Mouse (Mus musculus) stomach, embryonic 14.5 days (tissue): Measurements from ENCODE around the gene Sdad1. TPM values are rescaled to one million over a fixed set of nuclear protein-coding genes. Genes with fewer than 3 reads are reported as not detected.
A peak's percentile ranks its signal among the peaks of the same experiment; 100 is the strongest.
"Not testable (repeated sequence)": the region's sequence is repeated elsewhere in the genome, so short reads cannot be mapped to it uniquely, and the experiment has no call there.

ENCODE experiments used
- ATAC-seq: fragments of 200-750 bp; cut with Nextera tagmentation; 2 replicates; pipeline ENCODE4 v1.8.0; 2017; ENCODE audit warnings: low read depth, moderate TSS enrichment; ENCODE audit not compliant: insufficient number of reproducible peaks, insufficient read depth, low FRiP score
- H3K27ac ChIP-seq: fragments of 300-500 bp; sonication (generic); 2 replicates; pipeline ENCODE4 v1.5.1; 2014; ENCODE audit warnings: mild to moderate bottlenecking, low read length, moderate library complexity, mixed read lengths
- H3K27me3 ChIP-seq: fragments of 300-500 bp; sonication (generic); 2 replicates; pipeline ENCODE4 v1.6.1; 2014; ENCODE audit warnings: low read length, control low read depth, mixed read lengths; ENCODE audit not compliant: control insufficient read depth, insufficient read depth
- H3K36me3 ChIP-seq: fragments of 300-500 bp; sonication (generic); 2 replicates; pipeline ENCODE4 v1.6.1; 2014; ENCODE audit warnings: mild to moderate bottlenecking, control low read depth, low read length, moderate library complexity, mixed read lengths; ENCODE audit not compliant: control insufficient read depth, insufficient read depth
- H3K4me1 ChIP-seq: fragments of 300-500 bp; sonication (generic); 2 replicates; pipeline ENCODE4 v1.6.1; 2014; ENCODE audit warnings: low read length, control low read depth, mixed read lengths; ENCODE audit not compliant: control insufficient read depth, insufficient read depth
- H3K4me2 ChIP-seq: fragments of 300-500 bp; sonication (generic); replicated peaks from 2 replicates; pipeline ENCODE4 v1.6.1; 2014; ENCODE audit warnings: low read depth, low read length, control low read depth
- H3K4me3 ChIP-seq: fragments of 300-500 bp; sonication (generic); 2 replicates; pipeline ENCODE4 v1.5.1; 2014; ENCODE audit warnings: low read depth, low read length, control low read depth
- H3K9ac ChIP-seq: fragments of 300-500 bp; sonication (generic); replicated peaks from 2 replicates; pipeline ENCODE4 v1.6.1; 2014; ENCODE audit warnings: low read depth, mild to moderate bottlenecking, control low read depth, low read length, moderate library complexity, mixed read lengths
- H3K9me3 ChIP-seq: fragments of 300-500 bp; sonication (generic); 2 replicates; pipeline ENCODE4 v1.6.1; 2016; ENCODE audit warnings: low read depth, low read length, control low read depth; ENCODE audit not compliant: control insufficient read depth
- WGBS: fragments of 180-500 bp; shearing (Covaris S2); extraction: QIAGEN DNeasy Blood & Tissue Kit; methylation state at CpG from one replicate; pipeline ENCODE4 v1.1.7; 2014; 5-methylcytosine and 5-hydroxymethylcytosine counted together
- polyA plus RNA-seq: library from polyadenylated mRNA; unstranded; fragments of >200 nt; fragmentation: Nextera tagmentation; extraction: Ambion mirVana; gene quantifications from 2 replicates; pipeline ENCODE4 v1.2.1, GENCODE M21; 2014

Sdad1 gene
- 53.8 and 56.0 TPM in 2 replicates for polyA plus RNA-seq

GRCm38 (mm10) chr5:92309681-92310511, at the start of gene Sdad1:
Sdad1 (minus strand) TSS chr5:92310479.
- H3K36me3 ChIP-seq: peaks cover 5% of the 10 kb centered on the region
- H3K4me2 ChIP-seq: peak within 1 kb of the TSS; percentile 52
- H3K9ac ChIP-seq: peak within 1 kb of the TSS; percentile 59
- peak within 1 kb of the TSS; percentile 52; the same call in 1 of the 2 replicates for H3K27ac ChIP-seq
- peak; percentile 93 for ATAC-seq
- peak within 1 kb of the TSS; percentile 68 for H3K4me3 ChIP-seq
- WGBS: 3% methylated on average over 40 of the region's 41 CpGs
- no peaks in the 10 kb centered on the region for H3K27me3 ChIP-seq
- H3K9me3 ChIP-seq: no peaks in the 10 kb centered on the region
- H3K4me1 ChIP-seq: peaks cover 7% of the 10 kb centered on the region; the same call in 1 of the 2 replicates

- 72% methylated on average over 11 of the region's 11 CpGs for WGBS
- Histone ChIP-seq H3K36me3 (no peaks in the 10 kb centered on the region), H3K4me3 (no peak overlapping the region), H3K27ac (no peak overlapping the region), H3K9ac (no peak overlapping the region), H3K27me3 (no peaks in the 10 kb centered on the region), H3K4me1 (no peaks in the 10 kb centered on the region), H3K4me2 (no peak overlapping the region), H3K9me3 (no peaks in the 10 kb centered on the region)
- no peak for ATAC-seq
Observed at GRCm38 (mm10) chr5:92358767-92359455, 48.6 kb upstream of the Sdad1 start.

GRCm38 (mm10) chr5:92358033-92358432, 47.8 kb upstream of the Sdad1 start:
- no peak overlapping the region for H3K27ac ChIP-seq
- H3K4me1 ChIP-seq: no peaks in the 10 kb centered on the region
- peak; percentile 58; the same call in 1 of the 2 replicates for ATAC-seq
- H3K9me3 ChIP-seq: no peaks in the 10 kb centered on the region
- no peak overlapping the region for H3K4me3 ChIP-seq
- H3K27me3 ChIP-seq: no peaks in the 10 kb centered on the region
- no peaks in the 10 kb centered on the region for H3K36me3 ChIP-seq
- no peak overlapping the region for H3K9ac ChIP-seq
- no peak overlapping the region for H3K4me2 ChIP-seq
- 22% methylated on average over 12 of the region's 12 CpGs for WGBS

GRCm38 (mm10) chr5:92353517-92353916, 43.2 kb upstream of the Sdad1 start:
- Histone ChIP-seq H3K4me3 (no peak overlapping the region), H3K4me1 (no peaks in the 10 kb centered on the region), H3K9me3 (no peaks in the 10 kb centered on the region), H3K27ac (no peak overlapping the region), H3K9ac (no peak overlapping the region), H3K36me3 (no peaks in the 10 kb centered on the region), H3K4me2 (0 out of 2 replicates have a peak overlapping the region, but pooled peaks have one; percentile 17), H3K27me3 (no peaks in the 10 kb centered on the region)
- ATAC-seq: no peak
- 44% methylated on average over 11 of the region's 11 CpGs for WGBS

GRCm38 (mm10) chr5:92352716-92353115, 42.4 kb upstream of the Sdad1 start:
- H3K9me3 ChIP-seq, H3K4me2 ChIP-seq, H3K4me1 ChIP-seq, ATAC-seq, H3K4me3 ChIP-seq, H3K9ac ChIP-seq, H3K27ac ChIP-seq, H3K36me3 ChIP-seq, H3K27me3 ChIP-seq: not testable (repeated sequence)
- WGBS: 48% methylated on average over 4 of the region's 4 CpGs

GRCm38 (mm10) chr5:92349731-92350130, 39.5 kb upstream of the Sdad1 start:
- 83% methylated on average over 7 of the region's 7 CpGs for WGBS
- Histone ChIP-seq H3K9me3 (no peaks in the 10 kb centered on the region), H3K9ac (no peak overlapping the region), H3K36me3 (no peaks in the 10 kb centered on the region), H3K4me3 (no peak overlapping the region), H3K27me3 (no peaks in the 10 kb centered on the region), H3K4me1 (no peaks in the 10 kb centered on the region), H3K4me2 (no peak overlapping the region), H3K27ac (no peak overlapping the region)
- no peak for ATAC-seq

GRCm38 (mm10) chr5:92348794-92349413, 38.6 kb upstream of the Sdad1 start, which contains the start of gene Cxcl10:
Cxcl10 (minus strand) TSS chr5:92348889.
- H3K4me1 ChIP-seq: no peaks in the 10 kb centered on the region
- no peak within 1 kb of the TSS for H3K9ac ChIP-seq
- ATAC-seq: peak; percentile 63; the same call in 1 of the 2 replicates
- no peaks in the 10 kb centered on the region for H3K9me3 ChIP-seq
- peak within 1 kb of the TSS; percentile 50 for H3K4me2 ChIP-seq
- peak within 1 kb of the TSS; percentile 17; the same call in 1 of the 2 replicates for H3K4me3 ChIP-seq
- no peaks in the 10 kb centered on the region for H3K27me3 ChIP-seq
- no peaks in the 10 kb centered on the region for H3K36me3 ChIP-seq
- no peak within 1 kb of the TSS for H3K27ac ChIP-seq
- WGBS: 13% methylated on average over 14 of the region's 14 CpGs

GRCm38 (mm10) chr5:92345006-92345405, 34.7 kb upstream of the Sdad1 start:
- no peaks in the 10 kb centered on the region for H3K27me3 ChIP-seq
- H3K4me3 ChIP-seq: no peak overlapping the region
- no peak overlapping the region for H3K9ac ChIP-seq
- H3K4me1 ChIP-seq: no peaks in the 10 kb centered on the region
- H3K36me3 ChIP-seq: no peaks in the 10 kb centered on the region
- H3K9me3 ChIP-seq: no peaks in the 10 kb centered on the region
- no peak overlapping the region for H3K4me2 ChIP-seq
- no peak overlapping the region for H3K27ac ChIP-seq
- 78% methylated on average over 8 of the region's 8 CpGs for whole genome bisulfite sequencing
- ATAC-seq: no peak
